Mouse (Mus musculus) bone marrow, adult 2 months (tissue): Measurements from ENCODE around the gene Hmcn2.

Source experiments
- CTCF ChIP-seq: fragments of 200-500 bp; IDR thresholded peaks from 2 replicates; pipeline ENCODE4 v1.5.1; 2011; ENCODE audit warnings: low read length, control low read depth; ENCODE audit not compliant: control insufficient read depth, insufficient read depth
- POLR2A ChIP-seq: fragments of 200-500 bp; IDR thresholded peaks from 2 replicates; pipeline ENCODE4 v1.6.1; 2011; ENCODE audit warnings: low read depth, mild to moderate bottlenecking, control low read depth, low read length, borderline replicate concordance; ENCODE audit not compliant: control insufficient read depth

DNA sequence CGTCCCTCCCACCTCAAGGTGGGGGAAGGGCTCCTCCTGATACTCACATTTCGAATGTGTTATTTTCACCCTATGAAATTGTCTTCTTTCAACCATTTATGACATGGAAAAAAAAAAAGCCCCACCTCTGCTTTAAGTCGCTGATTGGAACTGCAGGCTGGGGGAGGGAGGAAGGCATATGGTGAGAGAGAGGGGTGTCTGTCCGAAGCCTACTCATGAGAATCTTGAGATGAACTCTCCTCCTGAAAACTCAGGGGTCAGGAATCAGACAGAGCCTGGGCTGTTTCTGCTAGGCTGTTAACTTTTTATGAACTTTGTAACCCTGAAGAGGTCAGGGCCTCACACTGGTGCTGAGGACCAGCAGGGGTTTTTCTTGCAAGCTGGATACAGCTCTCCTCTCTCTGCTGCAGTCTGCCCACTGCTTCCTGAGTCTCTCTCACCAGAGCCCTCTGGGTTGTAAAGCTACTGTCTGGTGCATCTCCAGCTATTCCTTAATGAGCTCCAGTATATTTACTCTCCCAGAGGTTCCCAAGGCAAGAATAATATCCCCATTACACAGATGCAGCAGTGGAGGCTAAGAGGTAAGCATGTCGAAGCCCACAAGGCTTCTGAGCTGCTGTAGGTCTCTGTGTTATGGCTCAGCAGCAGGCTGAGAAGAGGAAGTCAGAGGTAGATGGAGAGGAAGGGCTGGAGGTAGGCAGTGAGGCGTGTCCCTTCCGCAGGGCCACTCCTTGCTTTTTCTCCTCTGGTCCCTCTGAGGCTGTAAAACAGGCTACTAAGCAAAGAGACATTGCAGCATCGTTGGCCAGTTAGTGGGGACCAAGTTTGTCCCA is 149.7 kb downstream of the Hmcn2 start:
- TF ChIP-seq CTCF (no peak), POLR2A (no peak)
